10 mouse cellular contexts compared by ENCODE assay signal in the genomic region with DNA sequence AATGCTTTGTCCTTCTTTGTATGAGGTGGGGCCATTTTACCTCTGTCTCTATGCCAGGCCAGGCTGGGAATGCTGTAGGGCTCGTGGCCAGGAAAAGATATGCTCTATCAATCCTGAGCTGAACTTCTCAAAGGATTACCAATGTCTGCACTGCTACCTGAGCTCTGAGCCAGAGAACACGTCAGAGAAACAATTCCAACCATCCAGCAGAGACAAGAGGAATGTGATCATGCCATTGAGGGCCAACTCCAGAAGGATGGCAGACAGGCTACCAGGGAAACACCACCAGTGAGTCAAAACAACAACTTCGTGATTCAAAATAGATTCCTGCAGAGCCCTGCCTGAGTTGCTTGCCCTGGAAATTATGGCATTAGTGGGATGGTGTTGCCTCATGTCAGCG.
"Had no signal": no experiment of that assay in that cellular context is flagged by ENCODE, and none has a peak within 500 bp of the region (broad histone marks: within the 10 kb centered on the region; RNA-seq: fewer than 3 reads in every experiment).

No protein-coding gene starts in this region.

- H3K4me2 ChIP-seq: limb, embryonic 13.5 days; midbrain, embryonic 13.5 days had no signal

- H3K27me3 ChIP-seq: limb, embryonic 13.5 days; midbrain, embryonic 13.5 days had no signal

- H3K9me3 ChIP-seq: limb, embryonic 13.5 days; midbrain, embryonic 13.5 days had no signal

- H3K4me1 ChIP-seq: limb, embryonic 13.5 days had no signal

- H3K27ac ChIP-seq: limb, embryonic 13.5 days; liver, embryonic 14.5 days; midbrain, embryonic 13.5 days had no signal

- ATAC-seq: lung, postnatal 0 days; midbrain, embryonic 13.5 days had no signal

- H3K4me3 ChIP-seq: limb, embryonic 13.5 days; midbrain, embryonic 13.5 days had no signal

- H3K9ac ChIP-seq: limb, embryonic 13.5 days; liver, embryonic 14.5 days; midbrain, embryonic 13.5 days had no signal

- H3K36me3 ChIP-seq: limb, embryonic 13.5 days; midbrain, embryonic 13.5 days had no signal

- DNase-seq: left cerebral cortex, postnatal 4 days; lung, adult 2 months; lung, postnatal 36 days; right cerebral cortex, adult 18-20 months; right cerebral cortex, postnatal 25 days; thymus, postnatal 36 days had no signal
